Mouse (Mus musculus) naive thymus-derived CD4-positive, alpha-beta T cell, adult 2 months (primary cell): ENCODE measurements around the gene Dusp12.

Experiments
- DNase-seq: peaks from one replicate; pipeline ENCODE4 v3.0.0-alpha.2; 2011; ENCODE audit warnings: low read depth

Gene Dusp12

DNA sequence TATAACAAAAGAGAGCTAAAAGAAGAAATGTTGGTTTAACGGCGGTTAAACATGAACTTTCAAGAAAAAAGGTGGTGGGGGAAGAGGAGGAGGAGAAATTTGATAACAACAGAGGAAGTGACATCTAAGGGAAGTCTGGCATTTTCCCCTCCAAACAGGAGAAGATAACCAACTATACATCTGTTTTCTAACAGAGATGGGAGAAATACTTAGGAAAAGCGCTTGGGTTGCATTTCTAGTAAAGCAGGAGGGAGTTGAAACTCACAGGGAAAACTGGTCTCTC is 23.0 kb downstream of the Dusp12 start:
- DNase-seq, result no peak

DNA sequence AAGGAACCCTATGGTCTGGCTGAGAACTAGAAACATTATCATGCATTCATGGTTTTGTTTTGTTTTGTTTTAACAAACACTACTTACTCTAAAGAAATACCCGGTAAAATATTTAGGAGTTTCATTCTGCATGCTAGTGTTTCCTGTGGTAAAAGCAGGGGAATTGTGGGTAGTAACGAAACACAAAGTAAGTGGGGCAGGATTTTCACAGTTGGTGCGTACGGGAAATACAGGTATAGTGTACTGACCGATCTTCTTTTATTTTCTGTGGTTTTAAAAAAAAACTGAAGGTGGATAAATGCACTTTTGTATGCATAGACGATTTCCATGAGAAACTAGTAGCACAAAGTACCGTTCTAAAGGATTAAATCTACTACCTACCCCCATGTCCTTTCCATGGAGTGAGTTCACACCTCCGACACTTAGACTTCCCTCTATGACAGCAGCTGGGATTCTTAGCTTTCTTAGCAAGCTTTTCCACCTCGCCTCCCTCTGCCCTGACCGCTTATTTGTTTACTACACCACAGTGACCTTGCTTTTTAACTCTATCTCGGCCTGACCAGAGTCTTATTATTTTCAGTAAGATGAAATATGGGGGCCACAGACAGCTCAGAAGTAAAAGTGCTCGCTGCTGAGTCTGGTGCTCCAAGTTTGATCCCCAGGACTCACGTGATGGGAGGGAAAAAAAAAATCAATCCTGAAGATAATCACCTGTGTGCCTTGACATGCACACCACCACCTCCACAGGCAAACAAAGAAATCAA is 23.5 kb downstream of the Dusp12 start:
- DNase-seq, result peak; percentile 40

DNA sequence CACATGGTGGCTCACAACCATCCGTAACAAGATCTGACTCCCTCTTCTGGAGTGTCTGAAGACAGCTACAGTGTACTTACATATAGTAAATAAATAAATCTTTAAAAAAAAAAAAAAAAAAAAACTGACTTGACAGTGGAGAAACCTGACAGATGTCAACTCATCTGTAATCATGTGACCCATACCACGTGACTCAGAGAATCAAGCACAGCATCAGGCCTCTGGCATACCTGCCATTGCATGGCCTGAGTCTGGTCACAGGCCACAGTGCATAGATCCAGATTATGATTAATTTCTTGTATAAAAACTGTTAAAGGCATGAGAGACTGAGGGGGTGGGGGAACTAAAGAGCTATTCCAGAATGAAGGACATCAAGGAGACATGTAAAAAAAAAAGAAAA is 26.5 kb downstream of the Dusp12 start:
- no peak for DNase-seq

DNA sequence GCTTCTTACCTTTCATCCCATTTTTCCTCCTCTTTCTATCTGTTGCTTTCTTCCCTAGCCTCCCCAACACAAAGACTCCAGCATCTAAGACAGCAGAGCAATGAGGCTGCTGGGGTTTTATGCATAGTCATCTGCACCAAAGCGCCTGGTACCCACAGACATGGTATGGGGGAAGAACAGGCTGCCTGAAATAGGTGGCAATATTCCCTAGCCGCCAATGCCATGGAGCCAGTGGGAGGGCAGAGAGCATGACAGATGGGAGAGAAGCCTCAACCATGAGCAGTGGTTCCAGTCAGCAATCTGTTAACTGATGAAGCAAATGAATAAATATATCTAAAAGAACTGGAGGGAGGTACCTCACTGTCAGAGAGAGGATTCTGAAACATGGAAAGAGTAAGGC is 28.0 kb downstream of the Dusp12 start:
- DNase-seq, result no peak

GRCm38 (mm10) chr1:170855056-170855760 is 30.1 kb downstream of the Dusp12 start:
- no peak for DNase-seq

- no peak for DNase-seq
These were observed 31.7 kb downstream of the Dusp12 start for GRCm38 (mm10) chr1:170853604-170854003.

DNA sequence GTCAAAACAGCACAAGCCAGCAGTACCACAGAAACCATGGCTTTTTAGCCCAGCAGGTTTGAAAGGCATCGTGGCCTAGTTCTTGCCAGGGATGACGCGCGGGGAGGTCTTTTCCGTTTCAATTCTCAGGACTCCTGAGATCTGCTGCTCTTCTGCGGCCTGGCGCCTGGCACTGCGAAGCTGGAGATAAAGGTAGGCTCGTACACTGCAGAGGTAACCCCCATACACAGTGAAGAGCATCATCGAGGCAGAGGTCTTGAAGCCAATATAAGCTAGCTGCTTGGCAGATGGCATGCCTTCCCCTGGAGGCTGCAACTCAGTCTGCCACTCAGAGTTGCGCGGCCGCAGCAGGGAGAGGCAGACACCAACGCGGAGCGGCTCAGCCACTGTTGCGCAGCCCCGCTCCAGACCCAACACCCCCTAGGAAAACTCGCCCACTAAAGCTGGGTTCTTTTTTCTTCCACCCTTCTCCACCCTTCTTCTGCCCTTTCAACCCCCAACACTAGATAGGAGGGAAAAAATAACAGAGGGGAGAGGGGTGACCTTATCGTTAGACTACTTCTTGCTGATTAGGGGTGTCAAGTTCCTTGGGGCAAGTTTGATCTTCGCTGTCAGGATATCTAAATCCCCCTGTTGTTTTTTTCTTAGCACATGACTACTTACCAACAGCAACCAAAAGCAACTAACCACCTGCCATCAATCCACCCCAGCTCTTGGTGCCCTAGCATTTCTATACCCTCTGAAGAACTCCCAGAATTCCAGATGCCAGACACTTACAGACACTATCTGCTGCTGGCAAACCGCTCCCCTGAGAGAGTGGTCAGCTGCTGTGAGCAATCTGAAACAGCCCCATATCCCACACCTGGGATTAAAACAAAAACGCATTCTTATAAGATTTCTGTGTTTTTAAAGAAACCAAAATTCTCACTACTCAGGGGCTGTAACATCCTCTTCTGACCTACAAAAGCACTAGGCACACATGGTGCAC is 34.4 kb downstream of the Dusp12 start:
- DNase-seq, result no peak

GRCm38 (mm10) chr1:170850007-170850406 is 35.3 kb downstream of the Dusp12 start:
- no peak for DNase-seq

- DNase-seq, result no peak
These were observed 39.7 kb downstream of the Dusp12 start for GRCm38 (mm10) chr1:170845448-170846307.

DNA sequence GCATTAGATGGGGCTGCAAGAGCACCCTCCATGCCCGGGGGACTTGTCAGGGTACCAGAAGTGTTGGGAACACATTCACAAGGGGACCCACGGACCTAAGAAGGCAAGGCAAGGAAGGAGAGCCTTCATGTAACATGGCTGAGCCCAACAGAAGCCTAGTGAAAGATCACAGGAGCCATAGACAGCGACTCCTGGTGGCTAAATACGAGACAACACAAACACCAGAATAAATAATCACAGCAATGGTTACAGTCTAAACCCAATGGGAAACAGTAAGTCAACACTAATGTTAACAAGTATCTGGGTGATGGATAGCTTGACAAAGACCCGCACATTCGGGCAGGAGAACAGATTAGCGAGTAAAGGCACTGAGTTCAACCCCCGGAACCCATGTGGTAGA is 41.0 kb downstream of the Dusp12 start:
- peak; percentile 66 for DNase-seq

DNA sequence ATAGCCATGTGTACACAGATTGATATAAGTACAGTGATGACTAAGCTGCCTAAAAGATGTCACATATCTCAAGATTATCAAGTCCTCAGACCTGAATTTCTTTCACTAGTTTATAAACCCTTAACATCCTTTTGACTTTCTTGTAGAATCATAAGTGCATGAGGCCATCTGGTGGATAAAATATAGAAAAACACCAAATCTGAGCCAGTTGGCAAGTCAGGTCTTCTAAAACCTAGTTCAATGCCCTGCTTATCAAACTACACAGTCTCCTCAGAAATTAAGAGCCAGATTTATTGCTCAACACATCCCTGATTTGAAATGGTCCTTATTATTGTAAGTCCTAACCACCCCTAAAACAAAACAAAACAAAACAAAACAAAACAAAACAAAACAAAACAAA is 45.7 kb downstream of the Dusp12 start:
- peak; percentile 46 for DNase-seq

- no peak for DNase-seq
These were observed 50.6 kb downstream of the Dusp12 start for GRCm38 (mm10) chr1:170834756-170835155.

- no peak for DNase-seq
These were observed 55.6 kb downstream of the Dusp12 start for GRCm38 (mm10) chr1:170829781-170830180.

GRCm38 (mm10) chr1:170829344-170829743 is 56.0 kb downstream of the Dusp12 start:
- DNase-seq, result no peak
